Mouse (Mus musculus) MN1 (cell line): ENCODE measurements around the gene Foxe1.

Experiments
- DNase-seq: peaks from one replicate; pipeline ENCODE4 v3.0.0-alpha.2; 2016; ENCODE audit warnings: low spot score

Gene Foxe1

DNA sequence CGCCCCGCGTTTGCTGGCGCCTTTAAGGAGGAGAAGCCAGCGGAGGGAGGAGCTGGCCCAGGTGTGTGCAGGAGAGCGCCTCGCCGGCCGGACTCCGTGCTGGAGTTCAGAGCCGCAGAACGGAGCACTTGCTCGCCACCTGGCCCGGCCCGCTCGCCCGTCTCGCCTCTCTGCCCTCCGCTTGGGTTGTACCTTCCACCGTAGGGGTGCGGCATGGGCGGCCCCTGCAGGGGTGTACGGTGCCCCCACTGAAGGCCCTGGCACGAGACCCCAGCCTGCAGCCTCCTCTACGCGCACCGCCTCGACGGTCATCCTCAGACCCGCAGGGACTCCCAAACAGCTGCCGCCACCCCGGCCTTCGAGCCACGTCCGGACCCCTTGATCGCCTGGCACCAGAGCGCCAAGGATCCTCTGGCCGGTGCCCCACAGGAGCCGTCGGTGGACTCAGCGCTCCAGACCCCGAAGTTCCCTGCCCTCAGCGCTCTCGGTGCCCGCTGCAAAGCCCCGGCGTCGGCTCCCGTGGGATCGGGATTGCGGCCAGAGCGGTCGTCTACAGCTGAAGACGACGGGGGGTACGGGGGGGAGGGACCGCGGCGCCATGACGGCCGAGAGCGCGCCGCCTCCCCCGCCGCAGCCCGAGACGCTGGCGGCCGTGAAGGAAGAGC, at the start of gene Foxe1:
Foxe1 (plus strand) TSS at position 14 of the 665 bp plus-strand sequence.
- no peak for DNase-seq

DNA sequence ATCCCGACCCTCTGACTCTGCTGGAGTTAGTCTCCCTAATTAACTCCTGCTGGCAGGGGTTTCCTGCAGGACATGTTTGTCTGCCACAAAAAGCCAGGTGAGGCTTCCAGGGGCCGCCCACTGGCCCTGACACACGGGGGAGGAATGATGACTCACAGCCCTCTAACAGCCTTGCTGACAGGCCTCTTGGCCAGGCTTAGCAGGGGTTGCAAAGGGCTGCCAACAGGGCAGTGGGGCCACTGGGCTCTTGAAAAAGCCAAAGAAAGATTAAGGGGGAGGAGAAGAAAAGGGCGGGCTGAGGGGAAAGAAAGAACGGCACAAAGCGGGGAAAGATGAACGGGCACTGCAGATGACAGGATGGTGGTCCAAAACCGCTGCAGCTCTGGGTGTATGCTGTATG, 39.3 kb upstream of the Foxe1 start:
- DNase-seq: peak; percentile 28

DNA sequence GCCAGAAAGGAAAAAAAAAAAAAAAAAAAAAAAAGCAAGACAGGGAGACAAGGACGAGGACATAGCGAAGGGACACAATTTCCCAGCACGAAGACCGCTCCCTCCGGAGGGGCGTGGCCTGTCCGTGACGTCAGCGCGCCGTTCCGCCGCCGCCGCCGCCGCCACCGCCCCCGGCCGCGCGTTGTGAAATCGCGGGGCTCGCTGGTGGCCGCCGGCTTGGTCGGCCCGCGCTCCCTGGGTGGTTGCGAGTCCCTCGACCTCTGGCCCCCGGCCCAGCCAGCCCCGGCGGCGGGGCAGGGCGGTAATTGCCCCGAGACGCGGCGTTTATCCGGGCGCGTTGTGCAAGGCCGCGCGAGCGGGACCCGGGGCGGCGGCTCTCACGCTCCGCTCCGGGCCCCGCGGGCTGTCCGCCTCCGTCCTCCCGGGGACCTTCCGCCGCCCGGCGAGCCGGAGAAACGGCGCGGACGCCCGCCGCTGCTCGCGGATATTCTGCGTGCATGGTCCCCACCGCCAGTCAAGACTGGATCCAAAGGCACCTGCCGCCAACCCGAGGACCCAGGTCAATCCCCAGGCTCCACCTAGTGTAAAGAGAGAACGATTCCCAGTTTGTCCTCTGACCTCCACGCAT, 38.5 kb upstream of the Foxe1 start:
- peak; percentile 72 for DNase-seq

DNA sequence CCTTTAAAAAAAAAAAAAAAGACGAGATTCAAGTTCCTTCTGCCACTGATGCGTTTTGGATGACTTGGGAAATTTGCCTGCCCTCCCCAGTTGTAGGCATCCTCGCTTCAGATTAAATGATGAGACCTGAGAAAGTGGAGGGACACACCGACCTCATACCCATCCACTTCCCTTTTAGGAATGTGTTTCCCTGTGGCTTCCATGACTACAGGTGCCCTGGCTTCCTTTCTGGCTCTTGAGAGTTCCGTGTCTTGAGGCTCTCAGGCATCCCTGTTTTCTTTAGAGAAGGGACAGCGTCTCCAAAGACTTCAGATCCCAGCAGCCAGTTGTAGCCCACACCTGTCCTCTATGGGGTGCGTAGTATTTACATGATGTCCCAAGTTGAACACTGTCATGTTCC, 38.0 kb upstream of the Foxe1 start:
- DNase-seq: no peak

DNA sequence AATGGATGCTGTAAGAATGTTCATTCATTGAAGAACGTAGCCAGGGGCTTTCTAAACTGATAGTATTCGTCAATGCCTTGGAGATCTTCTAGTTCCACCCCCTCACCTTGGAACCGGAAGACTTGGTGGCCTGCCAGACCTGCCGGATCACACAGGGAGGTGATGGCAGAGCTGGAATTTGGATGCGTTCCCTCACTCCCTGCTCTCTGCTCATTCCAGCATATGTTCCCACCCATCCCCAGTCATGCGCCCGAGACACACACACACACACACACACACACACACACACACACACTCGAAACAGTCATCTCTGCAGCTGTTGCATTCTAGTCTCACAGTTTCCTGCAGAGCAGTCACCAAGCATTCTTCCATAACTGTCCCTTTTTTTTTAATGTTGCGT, 36.1 kb upstream of the Foxe1 start:
- no peak for DNase-seq

DNA sequence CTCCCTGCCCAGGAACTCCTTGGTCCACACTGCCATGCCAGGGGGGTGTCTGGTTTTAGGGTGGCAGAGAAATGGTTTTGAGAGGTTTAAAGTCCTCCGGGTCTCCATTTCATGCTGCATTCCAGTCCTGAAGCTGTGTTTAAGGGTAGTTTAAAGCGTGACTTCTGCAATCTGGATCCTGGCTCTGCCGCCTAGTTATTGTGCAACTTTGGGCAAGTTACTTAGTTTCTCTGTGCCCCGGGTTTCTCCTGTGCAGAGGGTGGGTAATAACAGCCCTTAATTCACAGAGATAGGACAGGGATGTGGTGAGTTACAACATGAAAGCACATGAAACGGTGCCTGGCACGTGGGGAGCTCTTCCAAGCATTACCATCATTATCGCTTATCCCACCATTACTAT, 35.5 kb upstream of the Foxe1 start:
- no peak for DNase-seq

DNA sequence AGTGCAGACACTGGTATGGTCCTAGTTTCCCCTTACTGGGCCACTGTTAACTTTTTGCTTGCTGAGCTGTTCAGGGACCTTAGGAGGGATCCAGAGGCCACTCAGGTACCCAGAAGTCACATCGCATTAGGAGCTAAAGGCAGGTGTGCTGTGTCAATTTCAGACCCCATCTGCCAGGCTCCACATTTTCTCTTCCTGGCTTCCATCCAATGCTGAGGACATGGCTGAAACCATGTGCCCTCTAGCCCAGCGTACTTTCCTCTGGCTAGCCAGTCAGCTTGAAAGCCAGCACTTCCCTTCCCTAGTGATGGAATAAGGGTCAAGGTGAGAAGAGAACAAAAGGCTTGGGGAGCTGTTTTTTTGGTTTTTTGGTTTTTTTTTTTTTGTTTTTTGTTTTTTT, 31.8 kb upstream of the Foxe1 start:
- no peak for DNase-seq

DNA sequence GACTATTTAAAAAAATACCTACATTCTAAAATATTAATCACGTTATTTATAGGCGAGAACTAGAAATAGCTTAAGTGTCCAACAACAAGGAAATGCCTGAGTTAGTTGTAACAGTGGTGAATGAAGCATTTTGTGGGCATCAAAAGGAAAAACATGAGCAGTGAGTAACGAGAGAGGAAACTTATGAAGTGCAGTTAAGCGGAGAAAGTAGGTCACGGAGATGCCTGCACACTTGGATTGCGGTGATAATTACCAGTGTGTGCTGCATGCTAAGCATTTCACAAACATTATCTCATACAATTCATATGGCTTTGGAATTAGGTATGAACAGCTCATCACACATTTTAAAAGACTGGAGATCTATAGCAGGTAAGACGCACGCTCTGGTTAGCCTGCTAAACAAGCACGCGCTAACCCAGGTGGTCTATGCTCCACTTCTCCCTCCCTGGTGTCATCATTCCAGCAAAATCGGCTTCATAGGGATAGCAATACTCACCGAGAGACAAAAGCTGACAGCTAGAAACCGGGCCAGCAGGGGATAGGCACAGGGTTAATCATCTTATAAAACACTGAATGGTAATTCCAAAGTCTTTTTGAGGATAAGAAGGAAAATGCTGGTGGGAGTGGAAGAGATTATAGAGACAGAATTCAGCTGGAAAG, 21.5 kb upstream of the Foxe1 start:
- no peak for DNase-seq

DNA sequence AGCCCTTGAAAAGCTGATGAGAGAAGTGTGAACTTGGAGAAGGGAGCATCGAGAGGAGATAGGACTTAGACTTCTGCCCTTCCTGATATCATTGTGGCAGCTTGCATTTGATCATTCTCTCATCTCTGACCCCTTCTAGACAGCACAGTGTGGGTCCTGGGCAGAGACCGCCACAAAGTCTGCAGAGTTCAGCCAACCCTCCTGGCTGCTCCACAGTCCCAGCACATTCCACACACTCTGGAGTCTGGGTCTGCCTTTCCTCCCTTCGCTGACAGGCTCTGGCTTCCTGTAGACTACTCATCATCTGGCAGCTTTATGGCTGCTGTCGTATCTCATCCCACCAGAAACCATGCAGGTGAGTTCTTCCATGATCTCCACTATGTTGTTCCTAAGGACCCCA, 20.7 kb upstream of the Foxe1 start:
- no peak for DNase-seq

DNA sequence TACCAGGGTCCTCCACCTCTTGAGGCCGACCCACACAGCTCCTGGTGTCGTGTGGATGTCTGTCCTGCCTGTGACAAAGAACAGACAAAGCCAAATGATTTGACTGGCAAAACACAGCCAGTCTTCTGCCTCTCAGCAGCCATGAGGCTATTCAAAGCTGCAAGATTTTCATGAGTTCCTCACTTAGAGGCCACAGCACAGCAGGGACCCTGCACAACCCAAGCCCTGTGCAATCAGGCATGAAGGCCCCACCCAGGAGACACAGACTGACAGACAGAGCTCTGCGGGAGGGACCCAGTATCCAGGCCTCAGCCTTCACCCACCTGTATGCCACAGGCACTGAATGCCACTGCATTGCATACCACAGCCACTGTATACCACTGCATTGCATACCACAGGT, 14.5 kb upstream of the Foxe1 start:
- no peak for DNase-seq

DNA sequence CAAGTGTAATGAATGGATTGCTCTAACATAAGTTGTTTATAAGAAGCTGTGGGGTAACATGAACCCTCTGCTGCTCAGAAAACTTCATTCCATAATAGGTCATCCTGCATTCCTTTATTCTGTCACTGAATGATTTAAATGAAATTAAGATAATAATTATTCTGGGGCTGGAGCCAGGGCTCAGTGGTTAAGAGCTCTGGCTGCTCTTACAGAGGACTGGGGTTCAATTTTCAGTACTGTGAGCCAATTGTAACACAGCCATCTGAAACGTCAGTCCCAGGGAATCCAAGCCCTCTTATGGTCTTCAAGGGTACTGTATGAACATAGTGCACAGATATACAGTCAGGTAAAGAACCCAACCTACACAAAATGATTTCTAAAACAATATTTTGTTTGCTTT, 7.6 kb upstream of the Foxe1 start:
- no peak for DNase-seq

DNA sequence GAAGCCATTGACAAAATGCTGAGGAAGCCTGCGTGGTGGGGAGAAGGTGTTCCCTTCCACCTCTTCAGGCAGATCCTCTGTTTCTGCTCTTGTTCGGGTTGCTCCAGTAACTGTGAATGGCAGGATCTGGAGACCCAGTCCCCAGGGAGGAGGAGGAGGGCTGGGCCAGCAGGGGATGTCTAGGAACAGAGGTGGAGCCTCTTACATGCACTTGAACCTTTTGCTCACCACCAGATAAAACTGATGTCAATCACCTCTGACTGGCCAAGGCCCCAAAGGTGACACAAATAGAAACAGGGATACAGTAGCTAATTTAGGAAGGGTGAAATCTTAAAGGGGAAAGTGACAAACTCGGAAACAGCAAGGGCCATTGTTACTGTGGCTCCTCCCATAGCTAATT, 5.4 kb upstream of the Foxe1 start:
- no peak for DNase-seq

DNA sequence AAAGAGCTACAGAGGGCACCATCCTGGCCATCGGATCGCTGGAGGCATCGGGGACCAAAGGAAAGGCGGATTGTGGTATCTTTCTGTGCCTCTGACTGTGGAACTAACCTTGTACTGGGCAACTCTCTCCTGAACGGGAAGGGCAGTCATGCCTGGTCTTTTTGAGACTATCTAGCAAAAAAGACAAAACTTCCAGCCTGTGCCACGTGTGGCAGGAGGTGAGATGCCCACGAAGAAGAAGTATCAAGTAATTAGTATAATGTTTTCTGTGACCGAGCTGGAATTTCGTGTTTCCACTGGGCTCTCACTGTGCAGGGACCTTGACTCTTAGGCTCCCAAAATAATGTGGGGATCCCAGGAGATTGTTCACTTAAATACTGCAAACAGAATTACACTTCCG, 4.4 kb upstream of the Foxe1 start:
- no peak for DNase-seq

DNA sequence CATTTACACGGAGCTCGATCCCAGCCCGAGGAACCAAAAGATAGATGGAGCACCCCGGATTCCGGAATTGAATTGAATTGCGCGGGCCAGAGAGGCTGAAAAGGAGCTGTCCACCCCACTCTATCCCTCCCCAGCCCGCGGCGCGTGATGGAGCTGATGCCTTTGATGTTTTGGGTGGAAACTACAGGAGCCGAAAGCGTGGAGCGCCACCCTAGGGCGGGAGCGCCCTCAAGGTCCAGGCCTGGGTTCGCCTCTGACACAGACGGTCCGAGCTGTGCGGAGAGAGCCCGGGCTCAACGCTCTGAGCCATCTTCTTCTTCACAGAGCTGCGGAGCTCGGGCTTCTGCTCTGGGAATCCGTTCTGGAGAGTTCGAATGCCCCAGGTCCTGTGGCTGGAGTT, 3.8 kb upstream of the Foxe1 start:
- no peak for DNase-seq

DNA sequence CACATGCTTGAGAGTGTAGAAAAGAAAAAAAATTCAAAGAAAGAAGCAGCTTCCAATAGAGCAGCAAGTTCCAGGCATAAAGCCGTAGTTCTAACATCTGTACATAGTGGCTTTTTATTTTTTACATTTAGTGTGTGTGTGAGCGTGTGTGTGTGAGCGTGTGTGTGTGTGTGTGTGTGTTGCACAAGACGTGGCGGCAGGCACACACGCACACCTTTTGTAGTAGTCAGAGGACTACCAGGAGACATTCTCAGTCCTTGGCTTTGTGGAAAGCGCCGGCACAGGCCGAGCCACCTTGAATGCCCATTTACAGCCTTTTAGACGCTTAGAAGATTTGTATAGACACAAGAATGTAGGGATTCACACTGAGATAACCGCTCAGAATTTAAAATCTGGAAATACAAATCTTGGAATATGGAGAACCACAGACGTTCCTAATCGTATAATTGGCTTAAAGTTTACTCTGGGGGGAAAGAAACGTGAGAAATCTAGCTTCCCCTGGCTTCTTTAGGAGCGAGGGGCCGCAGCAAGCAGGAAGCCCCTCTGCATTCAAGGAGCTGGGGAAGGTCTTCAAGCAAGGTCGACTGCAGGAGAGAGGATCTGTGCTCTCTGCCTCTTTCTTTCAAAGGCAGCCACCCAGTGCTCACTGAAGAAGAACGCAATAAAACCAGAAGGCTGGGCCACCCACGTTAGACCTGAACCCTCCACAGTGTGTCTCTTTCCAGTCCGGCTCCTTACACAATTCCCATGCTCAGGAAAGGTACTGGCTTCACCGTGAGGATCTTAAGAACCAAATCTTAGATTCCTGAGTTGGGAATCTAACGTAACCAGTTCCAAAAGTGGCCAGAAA, 1.4 kb upstream of the Foxe1 start:
- DNase-seq: no peak

DNA sequence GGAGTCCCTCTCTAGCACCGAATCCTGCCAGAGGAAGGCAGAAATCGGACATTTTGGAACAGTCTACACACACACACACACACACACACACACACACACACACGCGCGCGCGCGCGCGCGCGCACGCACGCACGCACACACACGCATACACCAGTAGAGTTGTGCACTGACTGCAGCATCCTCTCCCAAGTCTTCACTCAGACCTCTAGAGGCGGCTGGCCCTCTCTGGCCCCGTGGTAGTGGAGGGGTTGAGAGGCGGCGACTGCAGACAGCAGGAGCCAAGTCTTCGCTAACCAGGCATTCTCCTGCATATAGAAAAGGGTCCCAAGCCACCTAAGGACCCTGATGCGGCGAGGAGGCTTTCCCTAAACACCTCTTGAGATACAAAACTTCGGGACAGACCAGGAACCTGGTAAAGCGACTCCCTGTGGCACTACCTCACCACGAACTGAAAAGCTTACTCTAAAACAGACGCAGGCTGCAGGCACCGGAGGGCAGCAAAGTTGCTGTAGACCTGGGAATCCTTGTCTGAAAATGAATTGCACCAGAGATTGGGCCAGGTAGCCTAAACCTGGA, 610 bp upstream of the Foxe1 start:
- DNase-seq: no peak

DNA sequence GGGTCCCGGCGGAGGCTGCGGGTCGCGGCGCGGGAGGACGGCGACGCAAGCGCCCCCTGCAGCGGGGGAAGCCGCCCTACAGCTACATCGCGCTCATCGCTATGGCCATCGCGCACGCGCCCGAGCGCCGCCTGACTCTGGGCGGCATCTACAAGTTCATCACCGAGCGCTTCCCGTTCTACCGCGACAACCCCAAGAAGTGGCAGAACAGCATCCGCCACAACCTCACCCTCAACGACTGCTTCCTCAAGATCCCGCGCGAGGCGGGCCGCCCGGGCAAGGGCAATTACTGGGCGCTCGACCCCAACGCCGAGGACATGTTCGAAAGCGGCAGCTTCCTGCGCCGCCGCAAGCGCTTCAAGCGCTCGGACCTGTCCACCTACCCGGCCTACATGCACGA, 879 bp downstream of the Foxe1 start:
- DNase-seq: no peak

DNA sequence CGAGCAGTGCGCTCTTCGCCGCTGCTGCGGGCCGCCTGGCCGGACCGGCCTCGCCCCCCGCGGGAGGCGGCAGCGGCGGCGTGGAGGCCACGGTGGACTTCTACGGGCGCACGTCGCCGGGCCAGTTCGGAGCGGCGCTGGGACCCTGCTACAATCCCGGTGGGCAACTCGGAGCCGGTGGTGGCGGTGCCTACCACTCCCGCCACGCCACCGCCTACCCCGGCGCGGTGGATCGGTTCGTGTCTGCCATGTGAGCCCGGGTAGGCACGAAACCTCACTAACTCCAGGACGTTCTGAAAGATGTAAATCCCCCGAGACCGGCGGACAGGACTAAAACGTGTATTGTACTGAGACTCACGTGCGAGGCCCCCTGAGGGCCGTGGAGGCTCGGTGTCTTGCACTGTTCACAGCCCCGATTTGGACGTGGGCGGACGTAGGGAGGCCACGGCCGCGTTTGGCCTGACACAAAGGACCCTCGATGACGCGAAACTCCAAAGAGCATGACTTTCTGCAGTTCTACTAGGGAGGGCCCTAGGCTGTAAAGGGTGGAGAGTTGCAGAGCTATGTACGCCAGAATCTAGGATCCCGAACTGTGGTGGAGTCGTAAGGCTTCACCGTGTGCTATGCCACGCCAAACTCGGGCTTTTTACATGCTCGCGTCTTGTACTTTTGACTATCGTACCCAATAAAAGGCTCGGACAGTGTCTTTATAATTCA, 1.8 kb downstream of the Foxe1 start:
- no peak for DNase-seq

DNA sequence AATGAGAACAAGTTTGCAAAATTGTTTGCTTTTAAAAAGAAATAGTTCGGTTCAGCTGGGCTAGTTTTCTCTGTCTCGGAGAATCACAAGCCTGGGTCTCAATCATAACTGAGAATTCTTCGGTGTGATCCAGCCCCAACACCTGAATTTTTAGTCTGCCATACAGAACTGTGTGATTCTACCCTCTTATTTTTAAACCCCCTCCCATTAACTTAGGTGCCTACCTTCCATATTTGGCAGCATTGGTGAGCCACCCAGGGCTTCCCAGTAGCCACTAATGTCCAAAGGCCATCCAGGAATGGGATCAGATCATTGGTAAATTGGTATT, 2.3 kb downstream of the Foxe1 start:
- DNase-seq: no peak

DNA sequence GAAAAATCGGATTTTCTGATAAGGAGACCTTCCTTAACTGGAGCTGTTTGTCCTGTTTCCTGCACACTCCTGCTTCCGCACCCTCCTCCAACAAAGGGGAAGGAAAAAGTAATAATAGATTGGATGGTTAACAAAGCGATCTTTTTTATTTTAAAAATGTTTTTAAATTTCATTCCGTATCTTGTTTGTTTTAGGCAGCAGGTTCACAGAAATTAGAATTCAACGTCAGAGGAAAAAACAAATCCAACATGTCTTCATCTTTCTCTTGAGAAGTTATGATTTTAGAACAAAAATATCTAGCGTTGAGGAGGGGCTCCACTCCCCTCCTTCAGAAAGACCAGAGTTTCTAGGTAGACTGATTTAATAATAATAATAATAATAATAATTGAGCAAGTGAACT, 2.8 kb downstream of the Foxe1 start:
- DNase-seq: no peak

DNA sequence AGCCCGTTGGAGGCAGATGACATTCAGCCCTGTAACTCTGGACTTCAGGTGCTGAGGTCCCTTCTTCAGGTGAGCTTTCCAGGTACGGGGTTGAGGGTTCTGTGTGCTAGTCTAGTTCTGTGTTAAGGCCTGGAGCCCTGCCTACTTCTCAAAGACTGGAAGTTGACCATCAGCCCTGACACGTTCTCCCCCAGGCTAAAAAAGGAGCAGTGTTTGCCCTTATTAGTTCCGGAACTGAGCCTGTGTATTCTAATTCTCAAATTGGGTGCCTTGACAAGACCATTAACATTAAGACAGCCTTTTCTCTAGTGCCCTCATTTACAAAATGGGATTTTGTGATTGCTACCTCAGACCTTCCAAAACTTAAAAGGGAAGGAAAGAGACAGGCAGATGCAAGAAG, 3.7 kb downstream of the Foxe1 start:
- no peak for DNase-seq
